Mouse (Mus musculus): Measurements from ENCODE around the gene Bclaf3.
"Not testable (repeated sequence)": the region's sequence is repeated elsewhere in the genome, so short reads cannot be mapped to it uniquely, and the experiment has no call there.

The Bclaf3 gene

DNA sequence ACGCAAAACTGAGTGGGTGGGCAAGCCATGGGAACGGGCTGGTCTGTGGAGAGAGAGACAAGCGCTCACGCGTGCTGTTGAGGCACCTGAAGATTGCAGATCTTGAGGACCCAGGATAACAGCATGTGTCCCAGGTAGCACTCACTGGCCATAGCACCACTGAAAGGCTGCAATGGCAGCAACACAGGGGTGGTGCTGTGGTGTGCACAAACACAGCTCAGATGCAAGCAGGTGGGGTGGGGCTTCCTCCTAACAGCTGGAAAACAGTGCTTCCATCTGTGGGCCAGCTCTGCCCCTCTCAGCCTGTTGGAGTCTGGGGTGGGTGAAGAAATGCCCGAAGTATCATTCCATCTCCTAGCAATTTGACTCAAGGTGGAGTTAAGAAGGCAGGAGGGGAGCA is at the start of gene Bclaf3:
Bclaf3 (plus strand) TSS at position 301 of the 400 bp plus-strand sequence.
- DNase-seq (ENCODE audit: low spot score in 2 of 2), result no peak

DNA sequence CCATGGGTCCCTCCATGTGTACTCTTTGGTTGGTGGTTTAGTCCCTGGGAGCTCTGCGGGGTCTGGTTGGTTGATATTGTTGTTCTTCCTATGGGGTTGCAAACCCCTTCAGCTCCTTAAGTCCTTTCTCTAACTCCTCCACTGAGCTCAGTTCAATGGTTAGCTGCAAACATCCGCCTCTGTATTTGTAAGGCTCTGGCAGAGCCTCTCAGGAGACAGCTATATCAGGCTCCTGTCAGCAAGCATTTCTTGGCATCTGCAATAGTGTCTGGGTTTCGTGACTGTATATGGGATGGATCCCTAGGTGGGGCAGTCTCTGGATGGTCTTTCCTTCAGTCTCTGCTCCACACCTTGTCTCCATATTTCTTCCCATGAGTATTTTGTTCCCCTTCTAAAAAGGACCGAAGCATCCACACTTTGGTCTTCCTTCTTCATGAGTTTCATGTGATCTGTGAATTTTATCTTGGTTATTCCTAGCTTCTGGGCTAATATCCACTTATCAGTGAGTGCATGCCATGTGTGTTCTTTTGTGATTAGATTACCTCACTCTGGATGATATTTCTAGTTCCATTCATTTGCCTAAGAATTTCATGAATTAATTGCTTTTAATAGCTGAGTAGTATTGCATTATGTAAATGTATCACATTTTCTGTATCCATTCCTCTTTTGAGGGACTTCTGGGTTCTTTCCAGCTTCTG is 48.1 kb upstream of the Bclaf3 start:
- DNase-seq (ENCODE audit: low spot score in 2 of 2), result not testable (repeated sequence)

GRCm38 (mm10) chrX:159484247-159484646 is 42.2 kb upstream of the Bclaf3 start:
- DNase-seq (ENCODE audit: low spot score in 2 of 2), result no peak

GRCm38 (mm10) chrX:159503181-159503580 is 23.3 kb upstream of the Bclaf3 start:
- no peak for DNase-seq (ENCODE audit: low spot score in 2 of 2)

- no peak for DNase-seq (ENCODE audit: low spot score in 2 of 2)
These were observed 18.0 kb upstream of the Bclaf3 start for GRCm38 (mm10) chrX:159508331-159509036.

GRCm38 (mm10) chrX:159509042-159509441 is 17.4 kb upstream of the Bclaf3 start:
- DNase-seq (ENCODE audit: low spot score in 2 of 2), result no peak

- DNase-seq (ENCODE audit: low spot score in 2 of 2), result no peak
These were observed 16.4 kb upstream of the Bclaf3 start for GRCm38 (mm10) chrX:159509847-159510715.

DNA sequence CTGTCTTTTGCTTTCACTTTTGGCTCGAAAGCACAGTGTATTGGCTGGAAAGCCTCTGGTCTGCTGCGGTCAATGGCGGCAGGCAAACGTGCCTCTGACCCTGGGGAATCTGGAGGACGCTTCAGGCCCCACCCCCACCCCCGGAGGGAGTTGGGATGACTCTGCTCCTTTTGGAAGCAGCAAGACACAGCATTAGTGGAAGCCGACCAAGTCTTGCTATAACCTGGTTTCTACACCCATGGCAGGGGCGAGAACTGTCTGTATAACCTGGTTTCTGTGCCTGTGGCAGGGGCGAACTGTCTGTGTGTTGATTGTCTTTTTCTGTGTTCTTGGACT is 15.8 kb upstream of the Bclaf3 start:
- no peak for DNase-seq (ENCODE audit: low spot score in 2 of 2)

DNA sequence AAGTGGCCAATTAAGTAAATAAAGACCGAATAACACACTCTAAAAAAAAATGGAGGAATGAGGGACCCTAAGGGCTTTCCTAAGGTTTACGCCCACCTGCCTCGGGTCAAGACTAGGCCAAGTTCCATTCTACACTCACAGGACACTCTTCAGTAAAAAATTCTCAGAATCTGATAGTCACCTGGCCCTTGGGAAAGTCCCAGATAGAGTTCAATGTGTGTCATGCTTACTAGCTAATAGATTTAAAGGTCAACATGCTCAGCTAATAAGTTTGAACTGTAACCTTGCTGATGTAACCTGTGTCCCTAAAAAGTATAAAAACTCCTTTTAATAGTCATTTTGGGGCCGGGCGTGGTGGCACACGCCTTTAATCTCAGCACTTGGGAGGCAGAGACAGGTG is 10.9 kb upstream of the Bclaf3 start:
- no peak for DNase-seq (ENCODE audit: low spot score in 2 of 2)

DNA sequence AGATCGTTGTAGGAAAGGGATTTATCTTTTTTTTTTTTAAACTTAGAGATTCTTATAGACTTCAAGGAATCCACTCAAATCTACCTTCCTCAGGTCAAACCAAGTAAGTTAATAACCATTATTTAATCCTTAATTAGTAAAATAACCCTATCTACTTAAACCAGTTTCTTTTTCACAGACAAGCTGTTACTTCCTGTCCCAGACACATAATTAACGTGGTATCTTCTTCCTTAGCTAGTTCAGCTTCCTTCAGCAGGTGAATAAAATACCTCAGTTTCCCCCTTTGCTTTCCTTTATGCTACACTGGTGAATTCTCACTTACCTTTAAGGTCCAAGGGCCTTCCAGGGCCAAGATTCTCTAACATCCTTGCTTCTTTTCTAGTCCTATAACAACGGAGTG is 4.7 kb upstream of the Bclaf3 start:
- no peak for DNase-seq (ENCODE audit: low spot score in 2 of 2)

- no peak for DNase-seq (ENCODE audit: low spot score in 2 of 2)
These were observed 3.8 kb upstream of the Bclaf3 start for GRCm38 (mm10) chrX:159522651-159523050.

DNA sequence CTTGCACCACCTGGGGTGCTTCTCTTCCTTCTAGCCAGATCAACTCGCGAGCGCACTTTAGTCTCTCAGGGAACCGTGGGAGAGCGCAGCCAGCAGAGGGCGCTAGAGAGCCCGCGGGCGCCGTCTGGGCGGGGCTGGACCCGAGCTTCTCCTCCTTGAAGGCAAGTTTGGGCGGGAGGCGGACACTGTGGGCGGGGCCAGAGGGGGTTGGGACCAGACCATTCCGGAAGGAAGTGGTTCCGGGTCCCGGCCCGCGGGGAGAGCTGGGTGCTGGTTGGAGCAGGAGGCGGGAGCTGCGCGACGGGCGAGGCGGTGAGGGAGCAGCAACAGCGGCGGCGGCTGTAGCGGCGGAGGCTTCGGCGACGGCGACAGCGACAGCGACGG is 5.9 kb downstream of the Bclaf3 start:
- DNase-seq (ENCODE audit: low spot score in 2 of 2), result peak; percentile 94 to 96

DNA sequence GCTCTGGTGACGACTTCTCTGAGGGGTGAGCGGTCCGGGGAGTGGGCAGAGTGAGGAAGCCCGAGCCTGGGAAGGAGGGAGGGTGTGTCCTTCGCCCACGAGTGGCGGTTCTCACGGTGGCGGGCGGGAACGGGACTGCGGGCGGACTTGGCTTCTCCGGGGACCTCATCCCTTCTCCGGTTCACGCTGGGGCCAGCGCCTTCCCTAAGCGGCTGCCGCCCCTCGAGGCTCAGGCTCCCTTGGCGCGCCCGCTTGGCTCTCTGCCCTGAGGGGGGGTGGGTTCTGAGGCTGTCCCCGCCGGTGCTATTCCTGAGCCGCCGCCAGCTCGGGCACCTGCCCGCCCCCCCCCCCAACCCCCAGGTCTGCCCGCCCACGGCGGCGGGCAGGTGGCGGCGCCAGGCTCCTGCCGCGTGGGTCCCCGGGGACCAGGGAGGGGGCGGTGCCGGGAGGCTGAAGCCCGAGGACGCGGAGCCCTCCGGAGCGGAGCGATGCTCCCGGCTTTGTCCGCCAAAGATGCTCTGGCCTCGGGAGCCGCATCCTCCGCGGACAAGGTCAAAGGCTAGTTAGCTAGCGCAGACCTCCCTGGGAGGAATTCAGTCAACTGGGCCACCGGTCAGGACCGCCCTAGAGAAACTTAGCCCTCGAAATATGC is 6.4 kb downstream of the Bclaf3 start:
- DNase-seq (ENCODE audit: low spot score in 2 of 2), result peak; percentile 5 to 12

DNA sequence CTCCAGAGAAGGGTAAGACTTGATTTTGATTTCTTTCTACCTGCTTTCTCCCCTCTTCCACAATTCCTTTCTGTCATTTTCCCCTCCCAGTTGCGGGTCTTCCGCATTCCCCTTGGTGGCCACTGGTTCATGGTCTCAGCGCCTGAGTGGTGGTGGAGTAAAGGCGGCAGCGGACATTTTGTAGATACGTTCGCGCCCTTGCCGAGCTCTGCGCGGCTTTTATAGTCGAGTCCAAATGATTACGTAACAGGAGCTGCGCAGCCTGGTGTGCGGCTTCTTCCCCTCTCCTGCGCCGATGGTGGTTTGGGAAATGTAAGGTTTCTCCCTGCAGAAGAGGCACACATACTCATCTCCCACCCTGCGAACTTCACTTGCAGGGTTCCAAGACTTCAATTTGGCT is 15.4 kb downstream of the Bclaf3 start:
- no peak for DNase-seq (ENCODE audit: low spot score in 2 of 2)

GRCm38 (mm10) chrX:159547093-159547492 is 20.6 kb downstream of the Bclaf3 start:
- DNase-seq (ENCODE audit: low spot score in 2 of 2), result no peak

- DNase-seq (ENCODE audit: low spot score in 2 of 2), result not testable (repeated sequence)
These were observed 58.2 kb downstream of the Bclaf3 start for GRCm38 (mm10) chrX:159584738-159585137.

GRCm38 (mm10) chrX:159591633-159592032 is 65.1 kb downstream of the Bclaf3 start:
- DNase-seq (ENCODE audit: low spot score in 2 of 2), result no peak

GRCm38 (mm10) chrX:159597502-159597901 is 71.0 kb downstream of the Bclaf3 start:
- DNase-seq (ENCODE audit: low spot score in 2 of 2), result no peak

GRCm38 (mm10) chrX:159604832-159605231 is 78.3 kb downstream of the Bclaf3 start:
- DNase-seq (ENCODE audit: low spot score in 2 of 2), result no peak

DNA sequence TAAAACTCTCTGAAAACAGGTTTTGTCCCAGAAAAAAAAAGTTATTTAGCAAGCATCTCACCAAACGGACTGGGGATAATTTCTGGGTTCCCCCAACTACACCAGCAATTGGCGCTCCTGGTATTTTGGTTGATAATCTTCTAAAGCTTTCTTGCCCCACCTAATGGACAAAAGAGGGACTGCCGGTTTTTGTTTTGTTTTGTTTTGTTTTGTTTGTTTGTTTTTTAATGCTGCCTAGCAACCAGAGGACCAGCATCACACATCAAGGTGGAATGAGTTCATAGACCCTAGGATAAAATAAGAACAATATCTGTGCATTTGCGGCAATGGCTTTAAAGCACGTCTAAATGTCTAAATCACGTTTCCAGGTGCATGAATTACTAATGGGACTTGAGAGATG is 80.4 kb downstream of the Bclaf3 start:
- DNase-seq (ENCODE audit: low spot score in 2 of 2), result peak in 1 of 2 experiments; percentile 4

GRCm38 (mm10) chrX:159626208-159626906 is 99.9 kb downstream of the Bclaf3 start:
- DNase-seq (ENCODE audit: low spot score in 2 of 2), result peak in 1 of 2 experiments; percentile 12

All from thymus, postnatal 10 days (tissue).